Mouse (Mus musculus) embryonic fibroblast, embryonic 13.5 days (primary cell): ENCODE data around the gene Cfap97d1. TPM values are rescaled to one million over a fixed set of nuclear protein-coding genes. Genes with fewer than 3 reads are reported as not detected.

ENCODE experiments used
- H3K27ac ChIP-seq: 2 replicates; pipeline ENCODE4 v1.5.1; 2012; ENCODE audit warnings: low read length, control low read depth, inconsistent platforms; ENCODE audit not compliant: insufficient read depth
- H3K4me1 ChIP-seq: 2 replicates; pipeline ENCODE4 v1.6.1; 2011; ENCODE audit warnings: low read length; ENCODE audit not compliant: control insufficient read depth, insufficient read depth
- H3K4me3 ChIP-seq: 2 replicates; pipeline ENCODE4 v1.5.1; 2011; ENCODE audit warnings: mild to moderate bottlenecking, control low read depth, low read length; ENCODE audit not compliant: insufficient read depth
- CTCF ChIP-seq: IDR thresholded peaks from 2 replicates; pipeline ENCODE4 v1.5.1; 2011; ENCODE audit warnings: mild to moderate bottlenecking, control low read depth, low read length, moderate library complexity, borderline replicate concordance; ENCODE audit not compliant: insufficient read depth
- POLR2A ChIP-seq: IDR thresholded peaks from 2 replicates; pipeline ENCODE4 v1.6.1; 2011; ENCODE audit warnings: low read depth, mild to moderate bottlenecking, control low read depth, low read length, moderate library complexity
- polyA plus RNA-seq: library from polyadenylated mRNA; stranded (reverse); fragments of >200 nt; gene quantifications from 2 replicates; pipeline ENCODE4 v1.2.4, GENCODE M21; 2011; ENCODE audit warnings: low read depth; ENCODE audit not compliant: missing spikeins, insufficient read length

The Cfap97d1 gene
- polyA plus RNA-seq, 1 experiment = not detected

GRCm38 (mm10) chr11:102006271-102006670 is 22.2 kb downstream of the Cfap97d1 start:
- no peaks in the 10 kb centered on the region for H3K4me1 ChIP-seq
- no peak overlapping the region for H3K4me3 ChIP-seq
- H3K27ac ChIP-seq = no peak overlapping the region
- TF ChIP-seq POLR2A (no peak), CTCF (no peak)

GRCm38 (mm10) chr11:102006688-102007087 is 22.6 kb downstream of the Cfap97d1 start:
- Histone ChIP-seq H3K27ac (no peak overlapping the region), H3K4me1 (no peaks in the 10 kb centered on the region), H3K4me3 (no peak overlapping the region)
- TF ChIP-seq POLR2A (no peak), CTCF (no peak)

GRCm38 (mm10) chr11:102008372-102008771 is 24.3 kb downstream of the Cfap97d1 start:
- Histone ChIP-seq H3K27ac (no peak overlapping the region), H3K4me1 (no peaks in the 10 kb centered on the region), H3K4me3 (no peak overlapping the region)
- TF ChIP-seq POLR2A = no peak
- TF ChIP-seq CTCF = no peak

- no peak for TF ChIP-seq CTCF
- TF ChIP-seq POLR2A = no peak
- no peak overlapping the region for H3K27ac ChIP-seq
- H3K4me1 ChIP-seq = no peaks in the 10 kb centered on the region
These were observed 25.0 kb downstream of the Cfap97d1 start for GRCm38 (mm10) chr11:102008954-102009637.

GRCm38 (mm10) chr11:102010140-102010539 is 26.1 kb downstream of the Cfap97d1 start:
- H3K4me1 ChIP-seq = no peaks in the 10 kb centered on the region
- TF ChIP-seq POLR2A (no peak), CTCF (no peak)
- no peak overlapping the region for H3K27ac ChIP-seq
- H3K4me3 ChIP-seq = no peak overlapping the region

More at GRCm38 (mm10) chr11:102008954-102009637, 25.0 kb downstream of the Cfap97d1 start:
- H3K4me3 ChIP-seq = no peak overlapping the region

- Histone ChIP-seq H3K27ac (no peak overlapping the region), H3K4me3 (no peak overlapping the region), H3K4me1 (no peaks in the 10 kb centered on the region)
- TF ChIP-seq CTCF (no peak), POLR2A (no peak)
These were observed 27.4 kb downstream of the Cfap97d1 start for GRCm38 (mm10) chr11:102011510-102011909.

GRCm38 (mm10) chr11:102013201-102013600 is 29.1 kb downstream of the Cfap97d1 start:
- Histone ChIP-seq H3K4me3 (no peak overlapping the region), H3K27ac (no peak overlapping the region), H3K4me1 (no peaks in the 10 kb centered on the region)
- TF ChIP-seq CTCF (no peak), POLR2A (no peak)

GRCm38 (mm10) chr11:102015472-102015871 is 31.4 kb downstream of the Cfap97d1 start:
- Histone ChIP-seq H3K27ac (no peak overlapping the region), H3K4me1 (no peaks in the 10 kb centered on the region), H3K4me3 (no peak overlapping the region)
- TF ChIP-seq CTCF (no peak), POLR2A (no peak)

- Histone ChIP-seq H3K27ac (no peak overlapping the region), H3K4me1 (no peaks in the 10 kb centered on the region), H3K4me3 (no peak overlapping the region)
- TF ChIP-seq CTCF (no peak), POLR2A (no peak)
These were observed 32.1 kb downstream of the Cfap97d1 start for GRCm38 (mm10) chr11:102016136-102016535.

GRCm38 (mm10) chr11:102019736-102020135 is 35.7 kb downstream of the Cfap97d1 start:
- Histone ChIP-seq H3K27ac (no peak overlapping the region), H3K4me3 (no peak overlapping the region), H3K4me1 (no peaks in the 10 kb centered on the region)
- no peak for TF ChIP-seq CTCF
- no peak for TF ChIP-seq POLR2A
